Mouse (Mus musculus) frontal cortex, postnatal 36 days (tissue): ENCODE measurements at regions not wholly inside any gene's neighbourhood (a gene's known extent, or its start where the extent isn't known, plus 50 kb on each side); places are given as distances from the start of the nearest gene placed in this dataset.

Experiments
- DNase-seq, 2 experiments: peaks; one replicate each; pipeline ENCODE4 v3.0.0; 2022; ENCODE audit warnings: low spot score in 2 of 2

DNA sequence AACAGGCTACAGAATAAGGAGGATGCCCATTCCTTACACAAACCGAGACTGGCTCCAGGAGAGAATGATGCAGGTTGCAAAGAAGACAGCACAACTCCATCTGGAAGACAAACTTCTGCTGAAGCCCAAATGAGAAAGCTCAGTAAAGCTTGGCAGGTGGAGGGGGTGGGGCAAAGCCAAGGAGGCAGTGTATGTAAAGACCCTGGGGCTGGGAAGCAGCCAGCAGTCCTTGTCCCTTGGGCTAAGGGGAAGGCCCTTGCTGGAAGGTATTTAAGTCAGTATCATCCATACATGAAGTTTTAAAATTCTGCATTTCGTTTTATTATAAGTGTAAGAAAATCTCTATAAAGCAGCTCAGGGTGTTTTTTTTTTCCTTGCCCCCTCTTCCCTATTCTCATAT lies 182.3 kb upstream of the Kdm8 start:
- DNase-seq: no peak

DNA sequence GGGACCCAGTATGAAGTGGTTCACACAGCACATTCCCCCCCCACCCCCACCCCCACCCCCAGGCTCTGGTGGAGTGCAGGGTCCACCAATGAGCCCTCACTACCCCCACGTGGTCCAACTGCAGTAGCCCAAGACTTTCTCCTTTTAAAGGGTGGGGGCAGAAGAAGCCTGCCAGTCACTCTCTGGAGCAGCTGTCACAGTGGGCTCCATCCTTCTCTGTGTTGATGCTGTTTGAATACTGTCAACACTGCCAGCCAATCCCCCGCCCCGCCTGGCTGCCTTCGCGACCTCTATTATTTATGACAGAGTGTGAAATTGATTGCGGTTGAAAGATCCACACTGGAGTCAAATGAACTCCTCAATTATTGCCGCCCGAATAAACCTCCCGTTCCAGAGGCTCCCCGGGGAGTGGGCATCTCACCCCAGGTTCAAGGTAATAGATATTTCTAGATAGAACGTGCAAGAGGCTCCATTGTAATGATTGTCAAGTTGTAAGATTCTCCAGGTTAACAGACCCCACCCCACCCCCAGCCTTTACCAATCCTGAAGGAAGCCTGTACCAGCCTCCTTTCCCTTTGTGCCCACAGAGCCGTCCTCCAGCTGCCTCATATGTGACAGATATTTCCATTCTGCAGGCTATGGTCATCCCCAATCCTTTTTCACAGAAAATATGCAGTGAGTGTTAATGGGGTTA lies 181.7 kb upstream of the Kdm8 start:
- no peak for DNase-seq

DNA sequence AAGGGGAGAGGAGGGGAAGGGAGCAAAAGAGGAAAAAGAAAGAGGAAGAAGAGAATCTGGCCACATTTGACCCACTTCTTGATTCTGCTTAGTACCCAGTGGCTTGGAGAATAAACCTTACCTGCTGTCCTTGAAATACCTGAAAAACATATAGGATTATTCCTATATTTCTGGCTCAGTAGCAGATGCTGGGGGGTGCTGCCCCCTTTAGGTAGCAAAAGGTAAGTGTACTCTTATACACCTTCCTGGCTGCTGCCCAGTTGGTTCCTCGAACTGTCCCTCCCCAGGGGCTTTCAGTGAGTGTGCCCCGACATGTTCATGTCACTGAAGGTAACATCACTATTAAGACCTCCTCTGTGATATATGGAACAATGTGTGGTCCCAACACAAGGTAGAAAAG lies 180.7 kb upstream of the Kdm8 start:
- DNase-seq: no peak

DNA sequence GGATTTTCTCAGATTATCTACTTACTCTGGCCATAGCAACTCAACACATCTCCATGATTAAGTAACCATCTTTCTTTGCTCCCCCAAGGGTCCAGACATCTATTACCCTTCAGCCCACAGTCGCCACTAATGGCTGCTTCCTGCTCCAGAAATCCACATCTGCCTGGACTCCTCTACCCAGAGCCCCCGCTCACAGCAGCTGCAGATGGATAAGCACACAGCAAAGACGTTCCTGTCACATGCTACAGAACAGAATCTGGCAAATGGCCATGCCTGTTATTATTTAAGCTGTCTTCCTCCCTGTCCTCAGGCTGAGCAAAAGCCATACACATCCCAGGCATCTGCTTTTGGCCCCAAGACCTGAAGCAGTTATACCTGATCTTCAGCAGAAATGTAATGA lies 173.8 kb upstream of the Kdm8 start:
- DNase-seq: no peak

DNA sequence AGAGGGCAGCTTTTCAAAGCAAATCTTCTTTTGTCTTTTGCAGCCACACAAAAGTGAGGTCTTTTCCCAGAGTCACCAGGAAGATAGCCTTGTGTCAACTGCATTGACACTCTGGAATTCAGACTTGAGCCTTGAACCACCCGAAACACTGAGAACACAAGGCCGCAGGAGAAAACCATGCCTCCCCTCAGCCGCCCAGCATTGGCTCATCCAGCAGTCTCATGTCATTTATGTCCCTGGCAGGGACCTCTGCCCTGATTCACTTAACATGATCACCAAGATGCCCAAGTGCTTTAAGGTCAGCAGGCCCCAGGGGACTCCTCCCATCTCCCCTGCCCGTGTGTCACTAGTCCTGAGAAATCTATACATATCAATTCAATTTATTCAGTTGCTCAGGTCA lies 173.1 kb upstream of the Kdm8 start:
- DNase-seq: no peak

DNA sequence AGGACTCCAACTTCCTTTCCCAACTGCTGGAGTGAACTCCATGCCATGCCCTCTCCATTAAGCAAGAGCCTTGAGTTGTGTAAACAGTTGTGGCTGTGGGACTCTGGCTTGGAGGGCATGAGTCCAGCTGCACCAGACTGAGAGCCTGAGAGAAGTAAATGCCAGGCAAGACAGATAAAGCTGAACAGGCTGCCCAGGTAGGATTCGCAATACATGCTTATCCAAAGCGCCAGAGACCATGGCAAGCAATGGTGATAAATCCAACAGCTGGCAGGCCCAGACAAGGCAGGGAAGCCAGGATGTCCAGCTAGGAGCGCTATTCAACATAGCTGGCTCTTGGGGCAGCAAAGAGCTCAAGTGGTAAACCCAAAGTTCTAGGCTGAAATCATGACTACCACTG lies 163.1 kb upstream of the Kdm8 start:
- DNase-seq: no peak

DNA sequence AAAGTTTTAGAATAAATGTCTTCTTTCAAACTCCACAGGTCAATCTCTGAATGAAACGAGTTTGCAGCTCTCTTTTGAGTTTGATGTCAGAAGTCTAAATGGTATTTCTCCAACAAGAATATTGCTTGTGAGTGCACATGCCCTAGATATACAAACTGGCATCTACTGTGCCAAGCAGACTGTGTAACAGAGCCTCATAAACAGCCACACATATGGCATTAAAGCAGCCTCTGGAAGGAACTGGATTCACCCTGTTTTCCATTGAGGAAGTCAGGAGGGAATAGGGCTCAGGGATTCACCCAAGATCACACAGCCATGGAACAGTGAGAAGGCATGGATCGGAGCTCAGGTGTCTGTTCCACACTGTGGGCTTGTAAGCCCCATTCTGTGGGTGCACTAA lies 149.2 kb upstream of the Kdm8 start:
- DNase-seq: no peak

DNA sequence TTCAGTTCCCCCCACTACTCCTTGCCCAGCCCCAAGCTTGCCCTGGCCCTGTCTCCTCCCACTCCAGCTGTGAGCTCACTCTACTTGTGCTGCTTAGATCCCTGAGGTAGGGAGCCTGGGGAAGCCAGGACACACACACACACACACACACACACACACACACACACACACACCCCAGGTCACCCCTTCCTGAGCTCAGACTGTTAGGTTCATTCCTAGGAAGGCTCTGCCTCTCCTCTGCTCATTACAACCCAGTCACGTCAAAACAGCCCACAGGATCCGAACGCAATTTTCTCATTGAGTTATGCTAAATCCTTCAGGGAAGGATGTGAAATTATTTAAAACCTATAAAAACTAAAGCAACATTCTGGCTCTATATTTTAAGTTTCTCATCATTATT lies 136.0 kb upstream of the Kdm8 start:
- no peak for DNase-seq

DNA sequence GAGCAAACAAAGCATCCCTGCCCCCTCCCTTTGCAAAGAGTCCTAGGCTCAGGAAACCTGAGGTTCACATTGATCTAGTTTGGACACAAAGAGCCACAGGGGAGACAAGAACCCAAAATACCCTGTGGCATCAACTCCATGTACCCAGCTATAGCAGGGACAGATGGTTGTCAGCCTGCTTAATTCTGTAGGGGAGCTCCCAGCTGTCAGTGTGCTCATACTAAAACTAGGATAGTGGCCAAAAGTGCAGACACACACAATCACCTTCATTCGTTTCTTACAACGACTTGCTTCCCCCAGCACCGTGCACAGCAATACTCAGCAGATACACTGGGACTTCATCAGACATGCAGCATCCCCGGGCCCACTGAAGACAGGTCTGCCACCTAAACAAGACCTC lies 133.5 kb upstream of the Kdm8 start:
- peak; percentile 21 to 40 for DNase-seq

DNA sequence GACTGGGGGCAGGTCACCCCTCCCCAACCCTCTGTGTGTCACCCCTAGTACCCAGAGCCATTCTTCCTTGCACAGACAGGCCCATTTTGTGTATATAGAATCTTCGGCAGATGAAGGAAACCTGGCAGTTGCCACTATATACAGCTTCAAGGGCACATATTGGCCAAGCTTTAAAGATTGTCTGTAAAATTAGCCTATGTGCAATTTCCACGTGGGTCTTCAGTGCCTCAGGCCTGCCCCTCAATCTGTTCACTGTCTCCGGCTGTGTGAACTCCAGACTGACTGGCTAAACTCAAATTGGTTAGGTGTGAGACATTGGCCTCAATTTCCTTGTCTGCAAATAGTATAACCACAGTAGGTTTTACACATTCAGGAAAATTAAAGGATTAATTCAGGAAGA lies 130.9 kb upstream of the Kdm8 start:
- DNase-seq: no peak

DNA sequence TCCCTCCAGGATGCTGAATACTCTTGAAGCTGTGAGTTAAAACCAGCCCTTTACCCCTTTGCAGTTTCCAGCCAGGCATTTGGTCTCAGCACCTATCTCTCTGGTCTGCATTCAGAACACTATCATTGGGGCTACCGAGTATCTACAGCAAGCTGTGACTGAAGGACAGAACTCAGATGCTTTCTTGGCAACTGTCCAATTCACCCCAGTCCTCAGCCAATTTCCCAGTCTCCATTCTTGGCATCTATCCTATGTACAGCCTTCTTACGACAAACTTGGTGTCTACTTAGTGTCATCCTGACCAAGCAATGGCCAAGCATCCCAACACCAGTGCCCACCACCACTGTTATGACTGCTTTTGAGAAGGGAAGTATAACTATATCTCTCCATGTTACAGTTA lies 109.7 kb upstream of the Kdm8 start:
- no peak for DNase-seq

DNA sequence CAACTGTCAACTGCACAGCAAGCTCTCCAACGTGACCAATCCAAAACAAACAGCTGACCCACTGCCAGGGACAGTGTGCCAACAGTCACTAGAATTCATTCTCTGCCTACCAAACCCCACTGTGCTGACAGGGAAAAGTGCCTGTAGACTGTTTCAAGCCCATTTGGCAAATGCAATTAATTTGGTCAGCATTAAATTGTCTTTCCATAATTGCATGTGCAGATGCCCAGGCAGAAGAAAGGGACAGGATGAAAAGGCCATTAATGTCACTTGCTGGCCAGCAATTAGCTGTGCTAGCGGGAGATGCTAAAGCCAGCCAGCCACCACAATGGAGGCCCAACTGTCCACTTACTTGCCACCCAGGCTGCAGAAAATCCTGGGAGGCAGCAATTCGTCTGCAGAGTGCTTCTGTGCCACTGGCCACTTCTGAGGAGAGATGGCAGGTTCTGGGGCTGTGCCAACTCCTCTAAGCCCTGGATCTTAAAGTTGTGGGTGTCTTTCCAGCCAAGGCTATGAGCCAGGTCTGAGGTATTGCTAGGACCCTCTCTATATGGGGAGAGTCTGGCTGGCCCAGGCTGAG lies 108.8 kb upstream of the Kdm8 start:
- no peak for DNase-seq

DNA sequence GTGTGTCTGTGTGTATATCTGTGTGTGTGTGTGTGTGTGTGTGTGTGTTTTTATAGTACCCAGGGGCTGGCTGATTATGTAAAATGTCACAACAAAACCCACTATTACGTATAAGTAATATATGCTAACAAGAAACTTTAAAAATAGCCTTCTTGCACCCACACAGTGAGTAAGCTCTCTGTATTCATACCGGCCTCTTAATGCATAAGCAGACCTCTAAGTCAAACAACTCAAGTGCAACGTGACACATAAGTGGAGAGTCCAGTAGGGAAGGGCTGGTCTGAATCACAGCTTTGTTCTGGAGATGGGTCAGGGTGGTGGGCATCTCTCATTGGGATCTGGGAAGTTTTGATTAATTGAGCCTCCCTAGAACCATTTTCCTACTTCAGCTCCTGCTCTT lies 107.7 kb upstream of the Kdm8 start:
- no peak for DNase-seq

DNA sequence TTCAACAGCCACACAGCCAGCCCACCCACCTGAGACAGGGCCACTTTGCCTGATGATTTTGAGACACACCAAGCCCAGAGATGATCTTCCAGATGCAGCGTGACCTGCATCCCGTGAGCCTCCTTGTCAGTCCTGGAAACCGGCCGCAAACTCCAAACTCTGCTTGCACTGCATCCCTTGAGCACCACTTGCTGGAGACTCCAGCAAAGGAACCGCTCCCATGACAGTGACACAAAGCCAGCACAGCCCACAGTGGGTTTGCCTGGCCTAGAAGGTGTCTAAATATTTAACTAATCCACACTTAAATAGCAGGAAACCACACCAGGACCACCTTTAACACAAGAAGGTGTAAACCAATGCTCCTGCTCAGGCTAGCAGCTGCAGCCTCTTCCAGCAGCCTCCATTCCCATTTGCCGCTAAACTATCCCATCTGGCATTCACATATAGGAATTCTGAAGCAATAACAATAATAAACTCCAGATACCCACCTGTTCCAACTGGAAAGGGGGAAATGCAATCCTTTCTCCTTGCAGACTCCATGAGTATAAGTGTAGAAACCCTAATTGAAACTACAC lies 106.2 kb upstream of the Kdm8 start:
- DNase-seq: no peak

DNA sequence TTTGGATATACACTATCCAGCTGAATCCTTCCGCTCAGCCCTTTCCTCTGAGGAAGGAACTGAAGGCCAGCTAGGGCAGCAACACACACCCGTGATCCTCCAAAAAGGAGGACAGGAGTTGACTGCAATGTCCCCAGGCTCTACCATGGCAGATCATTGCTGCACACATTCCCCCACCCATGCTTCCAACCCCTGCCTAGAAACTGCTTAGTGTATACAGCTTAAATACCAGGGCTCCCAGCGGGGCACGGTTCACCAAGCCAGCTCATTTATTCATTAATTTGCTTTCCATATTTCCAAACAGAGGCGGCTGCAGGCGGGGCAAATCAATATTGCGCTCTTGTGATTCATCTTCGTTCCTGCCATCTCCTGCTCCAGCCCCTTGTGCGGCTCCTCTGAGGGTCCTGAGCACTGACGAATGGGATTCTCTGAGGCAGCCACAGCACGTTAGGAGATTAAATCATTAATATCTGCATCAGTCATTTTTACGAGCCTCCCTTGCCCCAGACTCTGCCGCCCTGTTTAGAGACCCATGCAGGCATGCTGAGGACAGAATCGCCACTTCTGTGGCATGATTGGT lies 104.1 kb upstream of the Kdm8 start:
- DNase-seq: no peak

DNA sequence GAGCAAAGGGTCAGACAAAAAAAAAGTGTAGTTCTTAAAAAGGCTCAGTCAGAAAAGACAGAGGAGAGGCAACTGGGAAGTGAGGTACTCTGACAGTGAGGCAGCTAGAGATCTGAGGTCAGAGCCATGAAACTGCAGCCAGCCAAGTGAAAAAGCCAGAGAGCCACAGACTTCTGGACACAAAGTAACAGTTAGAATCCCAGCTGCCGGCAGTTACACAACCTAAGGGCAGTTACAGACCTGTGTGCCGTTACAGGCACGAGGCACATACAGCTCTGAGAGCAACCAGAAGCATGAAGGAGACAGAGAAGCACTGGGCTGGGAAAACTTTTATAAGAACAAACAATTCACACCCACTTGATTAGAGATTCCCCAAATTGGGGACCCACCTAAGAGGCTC lies 94.9 kb upstream of the Kdm8 start:
- no peak for DNase-seq

DNA sequence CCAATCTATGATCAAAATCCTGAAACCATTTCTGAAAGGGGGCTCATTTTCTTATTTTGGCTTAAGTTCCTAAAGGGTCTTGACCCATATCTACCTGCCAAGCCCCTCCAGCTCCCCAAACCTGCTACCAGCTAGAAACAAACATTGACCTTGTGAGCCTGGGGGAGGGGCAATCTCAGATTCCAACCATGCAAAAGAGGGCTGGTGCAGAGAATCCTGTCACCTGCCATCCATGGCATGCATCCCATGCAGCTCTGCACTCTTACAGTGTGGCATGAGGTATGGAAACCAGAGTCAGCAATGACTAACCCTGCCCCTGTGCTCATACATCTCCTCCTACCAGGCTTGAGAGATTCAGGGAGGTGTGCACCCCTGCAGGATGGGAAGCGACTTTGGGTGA lies 90.3 kb upstream of the Kdm8 start:
- no peak for DNase-seq

DNA sequence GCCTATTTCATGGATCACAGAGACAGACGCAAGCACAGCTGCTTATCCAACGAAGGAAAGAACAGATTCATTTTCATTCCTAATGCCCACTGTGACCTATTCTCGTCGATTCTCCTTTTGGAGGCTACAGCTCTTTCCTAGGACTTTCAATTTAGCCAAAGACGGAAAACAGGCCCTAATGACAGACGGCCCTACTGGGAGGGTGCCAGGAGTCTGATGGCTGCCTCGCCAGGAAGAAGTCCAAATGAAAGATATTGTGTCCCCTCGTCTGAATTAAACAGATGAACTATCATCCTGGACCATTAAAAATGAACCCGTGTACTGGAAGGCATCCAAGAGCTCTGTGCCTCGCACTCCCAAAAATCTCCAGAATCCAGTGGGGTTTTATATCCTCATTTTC lies 89.5 kb upstream of the Kdm8 start:
- no peak for DNase-seq

DNA sequence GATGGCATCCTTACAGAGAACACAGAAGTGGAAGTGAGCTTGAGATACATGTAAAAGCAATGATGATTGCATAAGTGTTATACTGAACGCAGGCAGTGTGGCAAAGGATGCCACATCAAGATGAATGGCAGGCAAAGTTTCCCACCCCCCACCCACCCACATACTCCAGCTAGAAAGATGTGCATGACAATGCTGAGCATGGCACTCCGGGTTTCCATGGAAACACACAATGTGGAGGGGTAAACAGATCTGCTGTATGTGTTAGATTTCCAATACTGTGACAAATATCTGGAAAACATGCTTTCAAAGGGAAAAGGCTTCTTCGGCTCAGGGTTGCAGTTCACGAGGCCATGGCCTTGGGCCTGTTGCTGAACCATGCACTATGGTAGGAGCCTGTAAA lies 86.5 kb upstream of the Kdm8 start:
- no peak for DNase-seq

DNA sequence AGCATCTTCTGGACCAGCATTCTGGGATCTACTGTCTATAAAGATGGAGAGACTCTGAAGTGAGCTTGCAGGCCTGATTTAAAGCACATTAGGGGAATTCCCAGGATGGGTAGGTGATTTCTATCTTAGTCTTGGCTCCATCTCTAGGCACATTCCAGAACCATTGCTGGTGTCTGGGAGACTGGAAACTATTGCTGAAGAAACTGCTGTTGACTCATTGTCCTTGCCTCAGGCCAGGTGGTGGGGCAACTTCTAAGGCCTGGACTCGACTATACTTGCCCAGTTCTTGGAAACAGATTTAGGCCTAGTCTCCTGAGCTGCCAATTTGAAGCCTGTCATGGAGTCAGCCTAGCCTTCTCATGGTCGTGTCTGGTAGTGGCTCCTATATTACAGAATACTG lies 61.5 kb upstream of the Kdm8 start:
- DNase-seq: no peak

DNA sequence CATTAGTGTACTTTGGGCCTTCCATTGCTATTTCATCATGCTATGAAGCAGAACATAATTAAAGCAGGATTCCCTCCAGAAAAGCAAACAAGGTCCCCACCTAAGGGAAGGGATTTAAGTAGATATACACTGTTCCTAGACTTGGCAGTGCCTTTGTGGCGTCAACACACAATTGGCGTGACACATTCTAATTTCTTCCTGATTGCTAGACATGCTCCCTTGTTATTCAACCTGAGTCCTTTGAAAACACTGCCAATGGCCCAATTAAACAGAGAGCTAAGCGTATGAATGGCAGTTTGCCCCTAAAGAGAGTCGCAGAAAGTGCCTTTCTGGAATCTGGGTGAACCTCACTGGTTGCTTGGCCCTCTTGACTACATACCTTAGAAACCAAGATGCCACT lies 60.3 kb upstream of the Kdm8 start:
- DNase-seq: no peak

DNA sequence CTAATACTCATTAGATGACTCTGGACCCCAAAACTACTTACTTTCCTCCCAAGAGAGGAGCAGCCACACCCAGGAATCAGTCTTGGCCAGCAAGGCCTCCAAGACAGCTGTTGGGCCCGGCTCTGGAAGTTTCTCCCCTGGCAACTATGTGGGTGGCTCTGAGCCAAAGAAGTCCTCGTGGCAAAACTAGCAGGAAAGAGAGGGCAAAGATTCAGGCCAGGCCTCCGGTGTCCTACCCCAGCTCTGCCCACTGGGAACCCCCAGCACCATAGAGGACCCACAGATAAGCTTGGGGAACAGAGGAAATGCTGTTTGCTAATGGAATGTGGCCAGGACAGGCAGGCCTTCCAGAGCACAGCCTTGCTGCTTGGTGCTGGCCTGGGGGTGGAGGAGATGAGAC lies 51.9 kb upstream of the Kdm8 start:
- DNase-seq: peak in 1 of 2 experiments; percentile 11

DNA sequence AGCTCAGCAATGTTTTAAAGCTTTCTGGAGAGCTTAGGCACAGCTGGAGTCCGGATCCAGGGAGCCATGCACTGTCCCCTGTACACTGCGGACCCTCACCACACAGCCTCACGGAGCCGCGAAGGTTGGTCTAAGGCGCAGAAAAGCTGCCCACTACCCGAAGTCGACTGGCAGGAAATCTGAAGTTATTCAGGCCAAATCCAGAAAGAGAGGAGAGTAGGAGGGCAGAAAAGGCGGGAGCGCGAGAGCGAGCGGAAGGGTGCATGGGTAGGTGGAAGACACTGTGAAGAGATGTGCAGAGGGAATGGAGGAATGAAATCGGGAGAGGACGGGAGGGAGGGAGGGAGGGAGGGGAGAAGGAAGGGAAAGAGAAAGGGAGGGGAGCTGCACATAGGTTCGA lies 51.2 kb upstream of the Kdm8 start:
- DNase-seq: peak; percentile 20 to 44
